Mouse (Mus musculus) testis, adult 2 months (tissue): ENCODE measurements around the gene Kcnmb4. TPM values are rescaled to one million over a fixed set of nuclear protein-coding genes. Genes with fewer than 3 reads are reported as not detected.

Source experiments
- H3K27ac ChIP-seq: fragments of 200-500 bp; 2 replicates; pipeline ENCODE4 v1.5.1; 2012; ENCODE audit warnings: low read depth, low read length; ENCODE audit not compliant: control insufficient read depth, insufficient read depth
- H3K27me3 ChIP-seq: fragments of 200-500 bp; 2 replicates; pipeline ENCODE4 v1.6.1; 2012; ENCODE audit warnings: mild to moderate bottlenecking, low read length, moderate library complexity; ENCODE audit not compliant: control insufficient read depth, insufficient read depth
- H3K36me3 ChIP-seq: fragments of 200-500 bp; 2 replicates; pipeline ENCODE4 v1.6.1; 2012; ENCODE audit warnings: mild to moderate bottlenecking, low read length; ENCODE audit not compliant: control insufficient read depth, insufficient read depth
- H3K4me1 ChIP-seq: fragments of 200-500 bp; 2 replicates; pipeline ENCODE4 v1.6.1; 2012; ENCODE audit warnings: low read length; ENCODE audit not compliant: control insufficient read depth, insufficient read depth
- H3K4me3 ChIP-seq: fragments of 200-500 bp; 2 replicates; pipeline ENCODE4 v1.5.1; 2012; ENCODE audit warnings: low read depth, mild to moderate bottlenecking, low read length, moderate library complexity, mixed read lengths; ENCODE audit not compliant: control insufficient read depth
- CTCF ChIP-seq: fragments of 200-500 bp; IDR thresholded peaks from 2 replicates; pipeline ENCODE4 v1.5.1; 2012; ENCODE audit warnings: low read depth, mild to moderate bottlenecking, inconsistent platforms, low read length, moderate library complexity; ENCODE audit not compliant: control insufficient read depth, insufficient read depth, insufficient replicate concordance
- POLR2A ChIP-seq: fragments of 200-500 bp; IDR thresholded peaks from 2 replicates; pipeline ENCODE4 v1.6.1; 2012; ENCODE audit warnings: low read depth, mild to moderate bottlenecking, inconsistent platforms, low read length, moderate library complexity; ENCODE audit not compliant: control insufficient read depth
- polyA plus RNA-seq: library from polyadenylated mRNA; depleted of rRNA; stranded (reverse); fragments of >200 nt; gene quantifications from 2 replicates; pipeline ENCODE4 v1.2.3, GENCODE M21; 2012

The Kcnmb4 gene
- polyA plus RNA-seq, 1 experiment: 145 TPM

- H3K4me1 ChIP-seq: no peaks in the 10 kb centered on the region
These were observed 19.1 kb upstream of the Kcnmb4 start for GRCm38 (mm10) chr10:116492768-116493167.

GRCm38 (mm10) chr10:116486895-116487747 is 13.4 kb upstream of the Kcnmb4 start:
- no peak overlapping the region for H3K4me3 ChIP-seq
- no peaks in the 10 kb centered on the region for H3K4me1 ChIP-seq
- peaks cover 4% of the 10 kb centered on the region for H3K36me3 ChIP-seq
- H3K27me3 ChIP-seq: no peaks in the 10 kb centered on the region
- H3K27ac ChIP-seq: no peak overlapping the region
- TF ChIP-seq POLR2A (no peak), CTCF (no peak)

More at GRCm38 (mm10) chr10:116492768-116493167, 19.1 kb upstream of the Kcnmb4 start:
- no peaks in the 10 kb centered on the region for H3K27me3 ChIP-seq
- H3K36me3 ChIP-seq: no peaks in the 10 kb centered on the region; the same call in none of the 2 replicates
- TF ChIP-seq CTCF: no peak
- TF ChIP-seq POLR2A: no peak
- H3K27ac ChIP-seq: no peak overlapping the region
- H3K4me3 ChIP-seq: no peak overlapping the region

GRCm38 (mm10) chr10:116481917-116482316 is 8.2 kb upstream of the Kcnmb4 start:
- H3K27ac ChIP-seq: no peak overlapping the region
- no peak for TF ChIP-seq POLR2A
- TF ChIP-seq CTCF: no peak
- H3K36me3 ChIP-seq: peaks cover 4% of the 10 kb centered on the region
- H3K4me3 ChIP-seq: no peak overlapping the region
- no peaks in the 10 kb centered on the region; the same call in 1 of the 2 replicates for H3K4me1 ChIP-seq
- no peaks in the 10 kb centered on the region for H3K27me3 ChIP-seq

DNA sequence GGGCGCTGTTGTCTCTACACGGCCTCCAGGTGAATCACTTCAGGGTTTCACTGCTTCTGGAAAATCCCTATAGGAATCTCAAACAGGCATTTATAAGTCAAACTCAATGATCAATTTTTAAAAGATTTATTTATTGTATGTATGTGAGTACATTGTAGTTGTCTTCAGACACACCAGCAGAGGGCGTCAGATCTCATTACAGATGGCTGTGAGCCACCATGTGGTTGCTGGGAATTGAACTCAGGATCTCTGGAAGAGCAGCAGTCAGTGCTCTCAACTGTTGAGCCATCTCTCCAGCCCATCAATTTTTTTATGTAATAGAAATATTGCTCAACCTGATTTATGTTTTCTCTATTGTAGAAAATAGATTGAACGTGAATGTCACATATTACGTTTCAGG is 7.3 kb upstream of the Kcnmb4 start:
- Histone ChIP-seq H3K4me1 (no peaks in the 10 kb centered on the region; the same call in 1 of the 2 replicates), H3K36me3 (peaks cover 3% of the 10 kb centered on the region), H3K27me3 (no peaks in the 10 kb centered on the region), H3K27ac (no peak overlapping the region), H3K4me3 (no peak overlapping the region)
- no peak for TF ChIP-seq CTCF
- no peak for TF ChIP-seq POLR2A

DNA sequence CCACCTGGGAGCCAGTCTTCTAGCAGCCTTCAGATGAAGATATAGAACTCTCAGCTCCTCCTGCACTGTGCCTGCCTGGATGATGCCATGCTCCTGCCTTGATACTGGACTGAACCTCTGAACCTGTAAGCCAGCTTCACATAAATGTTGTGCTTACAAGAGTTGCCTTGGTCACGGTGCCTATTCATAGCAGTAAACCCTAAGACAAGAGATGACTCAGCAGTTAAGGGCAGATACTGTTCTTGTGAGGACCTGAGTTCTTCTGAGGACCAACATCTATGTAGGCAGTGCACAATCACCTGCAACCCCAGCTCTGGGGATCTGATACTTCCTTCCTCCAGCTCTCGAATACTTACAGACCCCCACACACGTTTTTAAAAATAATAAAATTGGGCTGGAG is 2.9 kb upstream of the Kcnmb4 start:
- H3K4me1 ChIP-seq: peaks cover 11% of the 10 kb centered on the region
- no peaks in the 10 kb centered on the region for H3K36me3 ChIP-seq
- TF ChIP-seq CTCF: no peak
- no peak for TF ChIP-seq POLR2A
- H3K4me3 ChIP-seq: no peak overlapping the region
- H3K27ac ChIP-seq: no peak overlapping the region
- H3K27me3 ChIP-seq: no peaks in the 10 kb centered on the region

DNA sequence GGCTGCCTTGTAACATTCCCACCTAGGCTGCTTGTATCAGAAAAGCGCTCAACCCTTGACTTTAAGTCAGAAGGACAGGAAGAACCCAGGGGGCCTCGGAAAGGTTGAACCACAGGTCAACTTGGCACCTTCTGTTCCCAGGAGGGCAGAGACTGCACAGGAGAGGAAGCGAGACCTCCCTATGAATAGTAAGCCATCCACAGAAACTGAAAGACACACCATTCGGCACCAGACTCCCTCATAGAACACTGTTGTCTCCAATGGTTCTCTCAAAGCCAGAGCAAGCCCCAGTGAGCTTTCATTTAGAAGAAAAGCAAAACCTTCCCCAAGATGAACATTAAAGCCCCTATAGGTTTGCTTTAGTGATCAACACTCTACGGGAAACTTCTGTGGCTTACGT is 2.0 kb upstream of the Kcnmb4 start:
- Histone ChIP-seq H3K36me3 (no peaks in the 10 kb centered on the region), H3K4me3 (no peak overlapping the region), H3K27me3 (no peaks in the 10 kb centered on the region), H3K27ac (no peak overlapping the region), H3K4me1 (peaks cover 11% of the 10 kb centered on the region)
- TF ChIP-seq CTCF (no peak), POLR2A (no peak)

GRCm38 (mm10) chr10:116473071-116473758 is 463 bp downstream of the Kcnmb4 start:
- TF ChIP-seq POLR2A: no peak
- no peak for TF ChIP-seq CTCF
- H3K4me1 ChIP-seq: peaks cover 11% of the 10 kb centered on the region
- H3K27ac ChIP-seq: peak overlapping the region; percentile 51
- H3K36me3 ChIP-seq: no peaks in the 10 kb centered on the region
- no peaks in the 10 kb centered on the region for H3K27me3 ChIP-seq
- peak overlapping the region; percentile 82 for H3K4me3 ChIP-seq
